ENCODE assay signal across 16 mouse cellular contexts in genomic region chr16:90180975-90181374, GRCm38 (mm10).
"Had no signal": no experiment of that assay in that cellular context is flagged by ENCODE, and none has a peak within 500 bp of the region (broad histone marks: within the 10 kb centered on the region; RNA-seq: fewer than 3 reads in every experiment).

No protein-coding gene starts in this region.

- H3K36me3 ChIP-seq: limb, embryonic 12.5 days; limb, embryonic 15.5 days; midbrain, embryonic 12.5 days; midbrain, embryonic 15.5 days; neural tube, embryonic 13.5 days had no signal

- DNase-seq: kidney, adult 8-10 months; kidney, postnatal 4 days; left cerebral cortex, postnatal 4 days; liver, postnatal 0 days; lung, embryonic 14.5 days; retina, postnatal 1 day; thymus, adult 18-20 months; thymus, postnatal 36 days had no signal

- H3K4me2 ChIP-seq: limb, embryonic 12.5 days; limb, embryonic 15.5 days; liver, embryonic 11.5 days; lung, embryonic 14.5 days; midbrain, embryonic 12.5 days; midbrain, embryonic 15.5 days; neural tube, embryonic 13.5 days had no signal

- ATAC-seq: liver, postnatal 0 days; midbrain, embryonic 15.5 days had no signal

- H3K4me1 ChIP-seq: limb, embryonic 12.5 days; limb, embryonic 15.5 days had no signal

- H3K27ac ChIP-seq: limb, embryonic 12.5 days; limb, embryonic 15.5 days; liver, embryonic 14.5 days; macrophage; midbrain, embryonic 12.5 days; midbrain, embryonic 15.5 days; neural tube, embryonic 13.5 days had no signal

- H3K9ac ChIP-seq: limb, embryonic 12.5 days; limb, embryonic 15.5 days; liver, embryonic 14.5 days; liver, postnatal 0 days; lung, embryonic 14.5 days; midbrain, embryonic 12.5 days; midbrain, embryonic 15.5 days; neural tube, embryonic 13.5 days had no signal

- H3K4me3 ChIP-seq: limb, embryonic 12.5 days; limb, embryonic 15.5 days; midbrain, embryonic 12.5 days; midbrain, embryonic 15.5 days; neural tube, embryonic 13.5 days had no signal

- H3K27me3 ChIP-seq: limb, embryonic 12.5 days; limb, embryonic 15.5 days; midbrain, embryonic 15.5 days; neural tube, embryonic 13.5 days had no signal

- H3K9me3 ChIP-seq: limb, embryonic 12.5 days; limb, embryonic 15.5 days; midbrain, embryonic 12.5 days; midbrain, embryonic 15.5 days; neural tube, embryonic 13.5 days had no signal
